Mouse (Mus musculus) embryonic facial prominence, embryonic 13.5 days (tissue): Measurements from ENCODE around the gene Cdh26. TPM values are rescaled to one million over a fixed set of nuclear protein-coding genes. Genes with fewer than 3 reads are reported as not detected.

Experiments used
- ATAC-seq: fragments of 200-750 bp; cut with Nextera tagmentation; 2 replicates; pipeline ENCODE4 v1.8.0; 2017; ENCODE audit warnings: low read depth; ENCODE audit not compliant: insufficient number of reproducible peaks, insufficient read depth, low FRiP score, low TSS enrichment
- H3K27ac ChIP-seq: fragments of 300-500 bp; sonication (generic); 2 replicates; pipeline ENCODE4 v1.5.1; 2015; ENCODE audit warnings: moderate library complexity, mild to moderate bottlenecking, inconsistent platforms
- H3K27me3 ChIP-seq: fragments of 300-500 bp; sonication (generic); 2 replicates; pipeline ENCODE4 v1.6.1; 2015; ENCODE audit warnings: mild to moderate bottlenecking, inconsistent platforms
- H3K36me3 ChIP-seq: fragments of 300-500 bp; sonication (generic); 2 replicates; pipeline ENCODE4 v1.6.1; 2015; ENCODE audit warnings: mild to moderate bottlenecking, inconsistent platforms
- H3K4me1 ChIP-seq: fragments of 300-500 bp; sonication (generic); 2 replicates; pipeline ENCODE4 v1.6.1; 2015; ENCODE audit warnings: inconsistent platforms
- H3K4me2 ChIP-seq: fragments of 300-500 bp; sonication (generic); 2 replicates; pipeline ENCODE4 v1.6.1; 2015; ENCODE audit warnings: moderate library complexity, mild to moderate bottlenecking, inconsistent platforms
- H3K4me3 ChIP-seq: fragments of 300-500 bp; sonication (generic); 2 replicates; pipeline ENCODE4 v1.5.1; 2015; ENCODE audit warnings: mild to moderate bottlenecking, inconsistent platforms
- H3K9ac ChIP-seq: fragments of 300-500 bp; sonication (generic); 2 replicates; pipeline ENCODE4 v1.6.1; 2015; ENCODE audit warnings: mild to moderate bottlenecking, inconsistent platforms
- H3K9me3 ChIP-seq: fragments of 300-500 bp; sonication (generic); 2 replicates; pipeline ENCODE4 v1.6.1; 2016; ENCODE audit warnings: inconsistent platforms
- WGBS: fragments of 180-500 bp; shearing (Covaris S2); methylation state at CpG from one replicate; pipeline ENCODE4 v1.1.7; 2015; ENCODE audit warnings: mixed read lengths; 5-methylcytosine and 5-hydroxymethylcytosine counted together
- polyA plus RNA-seq: library from polyadenylated mRNA; unstranded; fragments of >200 nt; fragmentation: Nextera tagmentation; extraction: Ambion mirVana; gene quantifications from 2 replicates; pipeline ENCODE4 v1.2.1, GENCODE M21; 2015

The Cdh26 gene
- polyA plus RNA-seq, 1 experiment from 2014 or later: 0.59 TPM

DNA sequence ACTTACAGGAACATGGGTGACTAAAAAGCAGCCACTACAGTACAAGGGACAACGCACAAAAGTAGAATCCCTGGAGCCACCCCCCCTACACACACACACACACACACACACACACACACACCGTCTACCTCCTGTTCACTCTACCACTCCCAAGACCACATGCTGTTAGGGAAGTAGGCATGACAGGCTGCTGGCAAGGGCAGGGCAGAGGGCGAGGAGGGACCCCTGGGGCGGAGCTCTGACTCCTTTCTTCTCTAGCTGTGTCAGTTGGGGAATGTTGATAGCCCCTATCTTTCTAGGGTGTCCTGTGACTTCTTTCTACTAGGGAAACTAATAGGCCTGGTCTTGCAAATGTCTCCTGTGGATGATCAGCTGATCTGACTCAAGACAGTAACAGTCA is 13.4 kb upstream of the Cdh26 start:
- H3K9ac ChIP-seq: no peak overlapping the region
- peaks cover 18% of the 10 kb centered on the region for H3K27me3 ChIP-seq
- no peak overlapping the region for H3K4me3 ChIP-seq
- ATAC-seq: no peak
- peaks cover 6% of the 10 kb centered on the region for H3K36me3 ChIP-seq
- no peaks in the 10 kb centered on the region for H3K9me3 ChIP-seq
- H3K4me1 ChIP-seq: peaks cover 35% of the 10 kb centered on the region
- no peak overlapping the region for H3K4me2 ChIP-seq
- 68% methylated on average over 4 of the region's 4 CpGs for WGBS
- H3K27ac ChIP-seq: no peak overlapping the region

DNA sequence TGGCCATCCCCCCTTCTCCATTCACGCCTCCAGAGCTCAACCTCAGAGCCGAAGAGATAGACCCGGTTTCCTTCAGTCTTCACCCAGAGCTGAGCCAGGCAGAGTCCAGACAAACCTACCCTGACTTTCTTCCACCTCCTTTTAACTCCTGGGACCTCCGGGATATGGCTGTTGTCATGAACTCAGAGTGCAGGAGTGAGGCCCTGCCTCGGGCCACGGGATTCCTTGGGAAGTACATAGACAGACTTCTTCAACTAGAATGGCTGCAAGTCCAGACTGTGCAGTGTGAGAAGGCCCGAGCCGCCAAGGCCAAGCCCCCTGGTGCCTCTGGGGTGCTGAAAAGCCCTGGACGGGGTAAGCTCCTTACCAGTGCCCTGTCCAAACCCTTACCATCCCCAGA is 9.8 kb upstream of the Cdh26 start:
- Histone ChIP-seq H3K4me3 (no peak overlapping the region), H3K9ac (no peak overlapping the region), H3K9me3 (no peaks in the 10 kb centered on the region), H3K4me1 (peaks cover 27% of the 10 kb centered on the region), H3K27ac (no peak overlapping the region), H3K4me2 (no peak overlapping the region), H3K36me3 (peaks cover 6% of the 10 kb centered on the region), H3K27me3 (no peaks in the 10 kb centered on the region)
- WGBS: 78% methylated on average over 9 of the region's 9 CpGs
- no peak for ATAC-seq

DNA sequence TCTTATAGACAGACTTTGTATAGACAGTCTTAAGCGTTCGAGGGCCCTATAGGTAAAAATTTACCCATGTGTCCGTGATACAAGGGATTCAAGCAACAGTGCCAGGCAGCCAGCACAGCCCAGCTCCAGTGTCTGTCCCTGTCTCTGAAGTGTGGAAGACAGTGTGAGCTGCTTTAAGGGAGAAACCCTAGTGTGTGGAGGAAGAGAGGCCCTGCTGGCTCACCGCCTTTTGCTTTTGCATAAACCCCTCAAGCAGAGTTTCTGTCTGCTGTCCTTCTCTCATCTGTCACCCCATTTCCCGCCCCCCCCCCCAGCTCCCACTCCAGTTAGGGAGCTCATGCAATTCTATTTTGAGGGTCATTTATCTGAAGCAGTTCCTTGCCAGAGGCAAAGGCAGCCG is 8.7 kb upstream of the Cdh26 start:
- H3K9ac ChIP-seq: no peak overlapping the region
- H3K36me3 ChIP-seq: peaks cover 6% of the 10 kb centered on the region
- no peak overlapping the region for H3K4me3 ChIP-seq
- H3K4me1 ChIP-seq: peaks cover 27% of the 10 kb centered on the region
- no peaks in the 10 kb centered on the region for H3K27me3 ChIP-seq
- no peak for ATAC-seq
- no peak overlapping the region for H3K4me2 ChIP-seq
- H3K9me3 ChIP-seq: no peaks in the 10 kb centered on the region
- peak overlapping the region; percentile 57 for H3K27ac ChIP-seq
- 37% methylated on average over 6 of the region's 6 CpGs for WGBS

DNA sequence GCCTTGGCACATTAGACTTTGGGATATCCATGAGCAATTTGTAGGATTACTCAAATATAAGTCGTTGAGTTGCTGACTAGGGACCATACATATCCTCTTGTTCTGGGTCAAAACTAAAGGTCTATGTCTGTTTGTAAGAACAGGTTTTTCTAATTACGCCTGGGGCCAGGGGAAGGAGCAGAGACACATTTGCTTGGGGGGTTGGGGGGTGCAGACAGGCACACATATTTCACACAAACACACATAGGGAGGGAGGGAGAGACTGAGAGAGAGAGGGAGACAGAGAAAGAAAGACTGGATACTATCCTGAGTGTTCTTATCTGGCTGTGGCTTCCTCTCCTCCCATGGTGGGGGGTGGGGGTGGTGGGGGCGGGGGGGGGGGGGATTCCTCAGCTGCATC is 8.1 kb upstream of the Cdh26 start:
- 15% methylated on average over 2 of the region's 3 CpGs for WGBS
- H3K9ac ChIP-seq: no peak overlapping the region
- no peak for ATAC-seq
- H3K9me3 ChIP-seq: no peaks in the 10 kb centered on the region
- H3K4me3 ChIP-seq: no peak overlapping the region
- H3K27me3 ChIP-seq: peaks cover 4% of the 10 kb centered on the region; the same call in 1 of the 2 replicates
- H3K4me1 ChIP-seq: peaks cover 27% of the 10 kb centered on the region
- H3K36me3 ChIP-seq: peaks cover 6% of the 10 kb centered on the region
- H3K4me2 ChIP-seq: no peak overlapping the region
- no peak overlapping the region for H3K27ac ChIP-seq

DNA sequence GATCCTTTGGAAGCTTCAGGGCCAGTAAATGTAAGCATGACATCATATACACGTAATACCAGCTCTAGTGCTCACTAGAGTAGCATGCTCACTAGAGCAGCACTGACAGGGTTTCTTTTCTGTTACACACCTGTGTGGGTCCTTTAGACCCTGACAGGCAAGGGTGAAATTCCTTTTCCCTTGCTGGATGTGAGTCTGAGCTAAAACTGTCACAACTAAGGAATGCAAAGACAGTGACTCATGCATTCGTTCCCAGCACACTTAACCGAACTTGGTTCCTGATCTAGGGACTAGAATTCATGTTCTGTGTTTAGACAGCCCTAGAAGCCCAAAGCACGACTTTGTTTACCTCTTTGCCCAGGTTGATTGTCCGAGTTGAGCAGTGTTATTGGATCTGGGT is 7.1 kb upstream of the Cdh26 start:
- no peak overlapping the region for H3K27ac ChIP-seq
- H3K9ac ChIP-seq: no peak overlapping the region
- H3K4me3 ChIP-seq: no peak overlapping the region
- H3K9me3 ChIP-seq: no peaks in the 10 kb centered on the region
- peaks cover under 1% of the 10 kb centered on the region for H3K36me3 ChIP-seq
- ATAC-seq: no peak
- no peak overlapping the region for H3K4me2 ChIP-seq
- H3K27me3 ChIP-seq: peaks cover 6% of the 10 kb centered on the region; the same call in 1 of the 2 replicates
- H3K4me1 ChIP-seq: peaks cover 27% of the 10 kb centered on the region
- WGBS: 67% methylated on average over 5 of the region's 5 CpGs

DNA sequence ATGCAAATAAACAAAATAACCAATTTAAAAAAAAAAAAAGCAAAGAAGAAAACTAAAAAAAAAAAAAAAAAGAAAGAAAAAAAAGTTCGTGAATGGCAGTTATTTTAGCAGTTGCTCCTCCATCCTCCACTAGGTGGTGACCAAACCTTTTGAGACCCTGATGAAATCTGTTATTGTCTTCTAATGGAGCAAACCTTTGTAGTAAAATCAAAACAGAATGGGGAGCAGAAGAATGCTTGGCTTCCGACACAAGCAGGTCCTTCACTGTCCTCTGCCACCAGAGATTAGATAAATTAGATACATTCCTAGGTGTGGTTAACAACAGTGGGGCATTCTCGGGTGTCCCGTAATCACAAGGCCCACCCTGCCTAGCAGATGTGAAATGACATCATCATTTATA is 4.1 kb upstream of the Cdh26 start:
- Histone ChIP-seq H3K9me3 (no peaks in the 10 kb centered on the region), H3K4me2 (no peak overlapping the region), H3K4me1 (peaks cover 25% of the 10 kb centered on the region), H3K4me3 (no peak overlapping the region), H3K36me3 (no peaks in the 10 kb centered on the region), H3K27ac (no peak overlapping the region), H3K9ac (no peak overlapping the region), H3K27me3 (peaks cover 6% of the 10 kb centered on the region; the same call in 1 of the 2 replicates)
- WGBS: 24% methylated on average over 4 of the region's 4 CpGs
- ATAC-seq: no peak

DNA sequence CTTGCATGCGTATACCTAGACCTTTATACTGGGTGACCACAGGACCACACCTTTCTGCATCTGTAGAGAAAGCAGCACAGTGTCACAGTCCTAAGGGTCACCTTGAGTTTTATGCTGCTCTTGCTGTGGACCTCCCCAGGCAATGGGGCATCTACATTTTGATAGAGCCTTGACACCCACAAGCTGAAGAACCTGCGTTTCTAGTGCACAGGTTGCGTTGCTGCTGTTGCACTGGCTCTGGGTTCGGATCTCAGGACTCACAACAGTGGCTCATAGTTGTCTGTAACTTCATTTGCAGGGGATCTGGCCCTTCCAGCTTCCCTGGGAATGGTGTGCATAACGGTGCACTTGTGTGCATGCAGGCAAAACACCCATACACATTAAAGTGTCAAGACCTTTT is 3.1 kb upstream of the Cdh26 start:
- Histone ChIP-seq H3K9me3 (no peaks in the 10 kb centered on the region), H3K27ac (no peak overlapping the region), H3K4me3 (no peak overlapping the region), H3K4me1 (peaks cover 15% of the 10 kb centered on the region), H3K36me3 (no peaks in the 10 kb centered on the region), H3K9ac (no peak overlapping the region), H3K27me3 (peaks cover 6% of the 10 kb centered on the region; the same call in 1 of the 2 replicates), H3K4me2 (no peak overlapping the region)
- 88% methylated on average over 5 of the region's 5 CpGs for WGBS
- ATAC-seq: no peak

DNA sequence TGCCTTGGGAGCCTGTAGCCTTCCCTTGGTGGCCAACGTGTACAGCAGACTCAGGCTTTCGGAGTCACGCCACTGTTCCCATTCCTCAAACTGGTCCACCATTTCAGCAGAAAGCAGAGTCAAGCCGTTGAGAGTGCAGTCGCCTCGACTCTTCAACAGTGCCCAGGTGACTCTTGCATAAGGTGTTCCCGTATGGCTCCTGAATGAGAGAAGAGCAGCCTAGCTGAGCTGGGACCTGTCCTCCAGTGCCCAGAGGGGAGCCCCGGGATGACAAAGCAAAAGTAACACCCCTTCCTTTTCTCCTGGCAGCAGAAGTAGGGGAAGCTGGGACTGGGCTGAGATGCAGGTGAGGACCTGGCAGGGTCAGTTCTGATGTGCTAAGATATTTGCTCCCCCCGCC is 2.1 kb upstream of the Cdh26 start:
- peaks cover 5% of the 10 kb centered on the region for H3K4me1 ChIP-seq
- H3K4me3 ChIP-seq: no peak overlapping the region
- H3K36me3 ChIP-seq: no peaks in the 10 kb centered on the region
- H3K9me3 ChIP-seq: no peaks in the 10 kb centered on the region
- 82% methylated on average over 9 of the region's 9 CpGs for WGBS
- no peak overlapping the region for H3K27ac ChIP-seq
- no peak overlapping the region for H3K9ac ChIP-seq
- no peak overlapping the region for H3K4me2 ChIP-seq
- no peak for ATAC-seq
- H3K27me3 ChIP-seq: peaks cover 6% of the 10 kb centered on the region; the same call in 1 of the 2 replicates

DNA sequence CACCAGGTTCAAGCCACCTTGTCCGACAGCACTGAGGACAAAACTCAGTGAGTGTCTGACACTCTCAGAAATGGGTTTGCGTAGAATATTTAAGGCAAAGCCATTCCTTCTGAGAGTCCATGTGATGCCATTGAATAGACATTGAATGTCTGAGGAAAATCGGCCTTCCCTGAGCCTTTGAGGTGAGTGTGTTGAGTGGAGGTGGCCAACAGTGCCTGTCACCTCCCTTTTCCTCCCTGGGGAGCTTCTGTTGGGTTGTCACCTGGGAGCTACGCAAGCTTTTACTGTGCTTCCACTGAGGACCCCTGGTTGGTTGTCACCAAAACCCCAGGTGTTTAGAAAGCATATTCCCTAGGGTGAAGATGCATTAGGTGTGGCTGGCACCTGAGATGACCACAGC is 1.7 kb upstream of the Cdh26 start:
- H3K9me3 ChIP-seq: no peaks in the 10 kb centered on the region
- H3K27me3 ChIP-seq: peaks cover 6% of the 10 kb centered on the region; the same call in 1 of the 2 replicates
- H3K27ac ChIP-seq: no peak overlapping the region
- H3K4me3 ChIP-seq: no peak overlapping the region
- 86% methylated on average over 4 of the region's 4 CpGs for WGBS
- H3K9ac ChIP-seq: no peak overlapping the region
- peaks cover 3% of the 10 kb centered on the region for H3K4me1 ChIP-seq
- H3K4me2 ChIP-seq: no peak overlapping the region
- ATAC-seq: no peak
- H3K36me3 ChIP-seq: no peaks in the 10 kb centered on the region

DNA sequence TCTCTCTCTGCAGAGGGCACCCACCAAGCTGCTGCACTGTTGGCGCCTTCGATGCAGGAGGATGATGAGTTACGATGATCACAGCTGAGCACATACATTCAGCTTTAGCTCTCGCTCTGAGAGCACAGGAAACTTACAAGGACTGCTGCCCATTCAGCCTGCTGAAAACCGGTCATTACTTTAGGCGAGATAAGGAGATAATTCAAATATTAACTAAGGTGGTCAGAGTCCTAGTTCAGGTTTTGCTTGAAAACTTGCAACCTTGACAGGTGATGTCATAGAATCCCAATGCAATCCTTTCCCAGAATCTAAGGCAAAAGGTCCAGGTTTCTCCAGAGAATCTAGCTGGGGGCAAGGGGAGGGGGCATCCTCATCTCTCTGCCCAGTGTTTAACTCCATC is 905 bp upstream of the Cdh26 start:
- 82% methylated on average over 6 of the region's 6 CpGs for whole genome bisulfite sequencing
- no peak overlapping the region for H3K27ac ChIP-seq
- peaks cover 8% of the 10 kb centered on the region for H3K4me1 ChIP-seq
- H3K9ac ChIP-seq: no peak overlapping the region
- H3K36me3 ChIP-seq: no peaks in the 10 kb centered on the region
- H3K4me2 ChIP-seq: no peak overlapping the region
- H3K27me3 ChIP-seq: peaks cover 6% of the 10 kb centered on the region; the same call in 1 of the 2 replicates
- ATAC-seq: no peak
- H3K4me3 ChIP-seq: no peak overlapping the region
- H3K9me3 ChIP-seq: no peaks in the 10 kb centered on the region

DNA sequence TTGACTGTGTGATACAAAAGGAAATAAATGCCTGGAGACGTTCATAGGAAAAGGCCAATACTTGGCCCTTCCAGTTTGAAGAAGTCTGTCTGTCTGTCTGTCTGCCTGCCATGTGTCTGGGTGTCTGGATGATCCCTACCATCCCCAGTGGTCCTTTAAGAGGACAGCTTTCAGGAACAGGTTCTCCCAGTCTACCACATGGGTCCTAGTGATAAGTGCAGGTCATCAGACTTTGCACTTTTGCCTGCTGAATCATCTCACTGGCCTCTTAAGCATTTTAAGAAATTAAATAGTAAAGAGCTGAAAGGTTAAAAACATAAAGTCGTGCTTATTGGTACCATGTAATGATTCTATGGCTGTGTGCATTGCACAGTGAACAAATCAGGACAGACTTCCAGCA is 3.2 kb downstream of the Cdh26 start:
- Histone ChIP-seq H3K9me3 (no peaks in the 10 kb centered on the region), H3K9ac (no peak overlapping the region), H3K36me3 (no peaks in the 10 kb centered on the region), H3K4me2 (no peak overlapping the region), H3K27ac (no peak overlapping the region), H3K4me1 (peaks cover 20% of the 10 kb centered on the region), H3K27me3 (no peaks in the 10 kb centered on the region), H3K4me3 (no peak overlapping the region)
- WGBS: 73% methylated on average over 2 of the region's 2 CpGs
- no peak for ATAC-seq

DNA sequence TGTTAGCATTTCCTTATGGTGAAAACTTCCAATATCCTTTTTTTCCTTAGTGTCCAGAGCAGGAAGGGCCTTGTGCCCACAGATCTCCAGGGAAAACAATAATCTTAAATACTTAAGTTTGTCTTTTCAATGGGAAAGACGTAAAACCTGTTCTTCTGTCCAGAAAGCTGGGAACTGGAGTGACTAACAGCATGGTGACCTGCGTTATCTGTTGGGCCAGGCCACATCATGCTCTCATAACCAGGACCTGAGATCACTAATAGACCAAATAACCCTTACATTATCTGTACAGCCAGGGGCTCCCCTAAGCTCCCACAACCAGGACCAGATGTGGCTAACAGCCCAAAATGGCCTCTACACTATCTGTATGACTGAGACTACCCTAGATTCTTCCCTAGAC is 3.6 kb downstream of the Cdh26 start:
- ATAC-seq: no peak
- Histone ChIP-seq H3K4me2 (no peak overlapping the region), H3K4me1 (peaks cover 20% of the 10 kb centered on the region), H3K9me3 (no peaks in the 10 kb centered on the region), H3K36me3 (no peaks in the 10 kb centered on the region), H3K27me3 (no peaks in the 10 kb centered on the region), H3K9ac (no peak overlapping the region), H3K4me3 (no peak overlapping the region), H3K27ac (no peak overlapping the region)
- WGBS: 57% methylated on average over 2 of the region's 2 CpGs

DNA sequence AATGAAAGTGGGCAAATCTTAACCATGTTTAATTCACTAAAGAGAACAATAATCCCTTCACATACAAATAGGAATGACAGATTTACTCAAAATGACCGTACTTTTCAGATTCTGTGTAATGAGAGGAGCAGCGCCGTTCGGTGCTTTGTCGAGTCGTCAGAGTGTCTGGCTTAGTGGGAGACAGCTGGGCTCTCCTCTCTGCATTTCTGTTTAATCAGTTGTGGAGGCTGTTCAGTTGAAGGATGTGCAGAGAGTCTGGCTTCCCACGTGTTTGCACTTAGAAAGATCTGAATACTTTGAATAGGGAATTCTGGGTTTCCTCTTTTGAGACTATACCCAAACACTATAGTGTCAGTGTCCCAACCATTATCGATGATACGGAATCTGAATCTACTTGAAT is 7.0 kb downstream of the Cdh26 start:
- no peaks in the 10 kb centered on the region for H3K9me3 ChIP-seq
- no peak overlapping the region for H3K27ac ChIP-seq
- H3K4me2 ChIP-seq: no peak overlapping the region
- H3K9ac ChIP-seq: no peak overlapping the region
- H3K27me3 ChIP-seq: no peaks in the 10 kb centered on the region
- ATAC-seq: no peak
- peaks cover 17% of the 10 kb centered on the region; the same call in 1 of the 2 replicates for H3K4me1 ChIP-seq
- H3K4me3 ChIP-seq: no peak overlapping the region
- 37% methylated on average over 9 of the region's 9 CpGs for WGBS
- no peaks in the 10 kb centered on the region for H3K36me3 ChIP-seq
